Comparison of ENCODE assay signal across 23 mouse cellular contexts in genomic region chr7:116515059-116515458, GRCm38 (mm10). TPM values are rescaled to one million over a fixed set of nuclear protein-coding genes. Genes with fewer than 3 reads are reported as not detected.
A peak's percentile ranks its signal among the peaks of the same experiment; 100 is the strongest.
DNase-seq lines count a peak whose midpoint lies in the region; ATAC-seq and TF ChIP-seq lines count a peak whose summit lies in the region.
"Had no signal": no experiment of that assay in that cellular context is flagged by ENCODE, and none has a peak within 500 bp of the region (broad histone marks: within the 10 kb centered on the region; RNA-seq: fewer than 3 reads in every experiment).

No protein-coding gene starts in this region.

- WGBS in embryonic facial prominence, embryonic 14.5 days = 83% methylated on average over 7 of the region's 7 CpGs
- 94% methylated on average over 7 of the region's 7 CpGs for WGBS in embryonic facial prominence, embryonic 10.5 days
- 67% methylated on average over 7 of the region's 7 CpGs for WGBS in liver, postnatal 0 days (ENCODE audit: insufficient replicate concordance)
- WGBS in liver, embryonic 12.5 days (ENCODE audit: insufficient replicate concordance) = 71% methylated on average over 7 of the region's 7 CpGs
- WGBS in lung, postnatal 0 days = 45% methylated on average over 7 of the region's 7 CpGs
- 94% methylated on average over 7 of the region's 7 CpGs for WGBS in midbrain, embryonic 14.5 days

- H3K36me3 ChIP-seq in embryonic facial prominence, embryonic 14.5 days (ENCODE audit: control insufficient read depth, insufficient read depth, low read length) = no peaks in the 10 kb centered on the region; the same call in 1 of the 2 replicates
- peaks cover 4% of the 10 kb centered on the region; the same call in 1 of the 2 replicates for H3K36me3 ChIP-seq in embryonic facial prominence, embryonic 10.5 days (replicated peaks)
- H3K36me3 ChIP-seq in liver, postnatal 0 days (replicated peaks; ENCODE audit: insufficient read depth, low read length) = no peaks in the 10 kb centered on the region
- no peaks in the 10 kb centered on the region for H3K36me3 ChIP-seq in liver, embryonic 12.5 days
- 0 out of 2 replicates have a peak, but pooled peaks cover 4% of the 10 kb centered on the region for H3K36me3 ChIP-seq in lung, postnatal 0 days (ENCODE audit: insufficient read depth, low read length)
- H3K36me3 ChIP-seq in midbrain, embryonic 14.5 days (ENCODE audit: control insufficient read depth, insufficient read depth, low read length) = peaks cover 5% of the 10 kb centered on the region; the same call in 1 of the 2 replicates
- H3K36me3 ChIP-seq: intestine, embryonic 15.5 days had no signal

- no peak overlapping the region for H3K4me2 ChIP-seq in embryonic facial prominence, embryonic 14.5 days (ENCODE audit: low read depth, low read length)
- peak overlapping the region; percentile 22; the same call in 1 of the 2 replicates for H3K4me2 ChIP-seq in liver, postnatal 0 days (ENCODE audit: low read depth, low read length)
- H3K4me2 ChIP-seq in liver, embryonic 12.5 days = no peak overlapping the region
- no peak overlapping the region for H3K4me2 ChIP-seq in lung, postnatal 0 days (replicated peaks; ENCODE audit: low read depth, low read length)
- no peak overlapping the region for H3K4me2 ChIP-seq in midbrain, embryonic 14.5 days (ENCODE audit: low read length)
- H3K4me2 ChIP-seq: intestine, embryonic 15.5 days; limb, embryonic 13.5 days; neural tube, embryonic 15.5 days had no signal

- H3K27ac ChIP-seq in embryonic facial prominence, embryonic 14.5 days (replicated peaks; ENCODE audit: low read depth, low read length) = peak overlapping the region; percentile 13; the same call in 1 of the 2 replicates
- H3K27ac ChIP-seq in embryonic facial prominence, embryonic 10.5 days (replicated peaks) = no peak overlapping the region
- H3K27ac ChIP-seq in liver, postnatal 0 days (ENCODE audit: low read depth) = 0 out of 2 replicates have a peak overlapping the region, but pooled peaks have one; percentile 48
- H3K27ac ChIP-seq in liver, embryonic 12.5 days = no peak overlapping the region
- peak overlapping the region; percentile 60 for H3K27ac ChIP-seq in lung, postnatal 0 days (ENCODE audit: low read length)
- no peak overlapping the region for H3K27ac ChIP-seq in midbrain, embryonic 14.5 days (replicated peaks; ENCODE audit: low read depth, low read length)
- H3K27ac ChIP-seq: forebrain, embryonic 10.5 days; heart, embryonic 10.5 days; hindbrain, embryonic 10.5 days; intestine, embryonic 15.5 days; layer of hippocampus, adult 2 months; limb, embryonic 13.5 days; neural tube, embryonic 15.5 days had no signal

- no peaks in the 10 kb centered on the region for H3K27me3 ChIP-seq in embryonic facial prominence, embryonic 14.5 days (replicated peaks; ENCODE audit: control insufficient read depth, insufficient read depth, low read length)
- H3K27me3 ChIP-seq in embryonic facial prominence, embryonic 10.5 days (replicated peaks; ENCODE audit: low read depth, poor library complexity, severe bottlenecking) = no peaks in the 10 kb centered on the region
- H3K27me3 ChIP-seq in liver, postnatal 0 days (ENCODE audit: insufficient read depth, low read length) = no peaks in the 10 kb centered on the region
- no peaks in the 10 kb centered on the region for H3K27me3 ChIP-seq in liver, embryonic 12.5 days (replicated peaks)
- H3K27me3 ChIP-seq in lung, postnatal 0 days (replicated peaks; ENCODE audit: insufficient read depth, low read length) = no peaks in the 10 kb centered on the region
- no peaks in the 10 kb centered on the region for H3K27me3 ChIP-seq in midbrain, embryonic 14.5 days (ENCODE audit: control insufficient read depth, insufficient read depth, low read length)
- H3K27me3 ChIP-seq: intestine, embryonic 15.5 days; limb, embryonic 13.5 days; neural tube, embryonic 15.5 days had no signal

- ATAC-seq in embryonic facial prominence, embryonic 14.5 days (ENCODE audit: low read depth) = no peak
- no peak for ATAC-seq in liver, postnatal 0 days
- no peak for ATAC-seq in liver, embryonic 12.5 days
- peak; percentile 68 for ATAC-seq in lung, postnatal 0 days
- ATAC-seq in megakaryocyte progenitor cell, adult 5-6 weeks (replicated peaks; ENCODE audit: poor library complexity) = peak; percentile 41
- no peak for ATAC-seq in midbrain, embryonic 14.5 days (ENCODE audit: low FRiP score, low TSS enrichment)
- ATAC-seq: forebrain, embryonic 16.5 days; hindbrain, embryonic 16.5 days; intestine, embryonic 15.5 days had no signal

- TF ChIP-seq CTCF in liver, postnatal 0 days (IDR thresholded peaks at IDR 0.05; ENCODE audit: low read depth) = no peak
- TF ChIP-seq CTCF in lung, postnatal 0 days (IDR thresholded peaks at IDR 0.05) = no peak

- no peaks in the 10 kb centered on the region for H3K9me3 ChIP-seq in embryonic facial prominence, embryonic 14.5 days (ENCODE audit: control insufficient read depth, low read length)
- no peaks in the 10 kb centered on the region for H3K9me3 ChIP-seq in embryonic facial prominence, embryonic 10.5 days
- H3K9me3 ChIP-seq in liver, postnatal 0 days (ENCODE audit: low read length) = no peaks in the 10 kb centered on the region
- H3K9me3 ChIP-seq in liver, embryonic 12.5 days (replicated peaks) = no peaks in the 10 kb centered on the region
- no peaks in the 10 kb centered on the region for H3K9me3 ChIP-seq in lung, postnatal 0 days (ENCODE audit: low read length)
- no peaks in the 10 kb centered on the region for H3K9me3 ChIP-seq in midbrain, embryonic 14.5 days (ENCODE audit: control insufficient read depth, low read length)
- H3K9me3 ChIP-seq: forebrain, embryonic 10.5 days; heart, embryonic 10.5 days; hindbrain, embryonic 10.5 days; intestine, embryonic 15.5 days; limb, embryonic 13.5 days; neural tube, embryonic 15.5 days had no signal

- no peak overlapping the region for H3K4me3 ChIP-seq in embryonic facial prominence, embryonic 14.5 days (ENCODE audit: low read depth, low read length)
- H3K4me3 ChIP-seq in embryonic facial prominence, embryonic 10.5 days = no peak overlapping the region
- H3K4me3 ChIP-seq in liver, postnatal 0 days (ENCODE audit: low read depth, low read length) = no peak overlapping the region
- no peak overlapping the region for H3K4me3 ChIP-seq in liver, embryonic 12.5 days
- H3K4me3 ChIP-seq in lung, postnatal 0 days (ENCODE audit: low read depth, low read length) = no peak overlapping the region
- H3K4me3 ChIP-seq in midbrain, embryonic 14.5 days (replicated peaks; ENCODE audit: low read depth, low read length) = no peak overlapping the region
- H3K4me3 ChIP-seq: forebrain, embryonic 10.5 days; heart, embryonic 10.5 days; hindbrain, embryonic 10.5 days; intestine, embryonic 15.5 days; layer of hippocampus, adult 2 months; limb, embryonic 13.5 days; neural tube, embryonic 15.5 days had no signal

- H3K9ac ChIP-seq in embryonic facial prominence, embryonic 14.5 days (ENCODE audit: low read depth, low read length) = no peak overlapping the region
- H3K9ac ChIP-seq in liver, postnatal 0 days (replicated peaks) = no peak overlapping the region
- H3K9ac ChIP-seq in liver, embryonic 12.5 days = no peak overlapping the region
- no peak overlapping the region for H3K9ac ChIP-seq in lung, postnatal 0 days (replicated peaks; ENCODE audit: low read depth)
- H3K9ac ChIP-seq in midbrain, embryonic 14.5 days (replicated peaks; ENCODE audit: low read length) = no peak overlapping the region
- H3K9ac ChIP-seq: intestine, embryonic 15.5 days; limb, embryonic 13.5 days; neural tube, embryonic 15.5 days had no signal

- H3K4me1 ChIP-seq in embryonic facial prominence, embryonic 14.5 days (ENCODE audit: control insufficient read depth, insufficient read depth, low read length) = no peaks in the 10 kb centered on the region
- 0 out of 2 replicates have a peak, but pooled peaks cover 8% of the 10 kb centered on the region for H3K4me1 ChIP-seq in embryonic facial prominence, embryonic 10.5 days
- H3K4me1 ChIP-seq in liver, postnatal 0 days (ENCODE audit: insufficient read depth) = no peaks in the 10 kb centered on the region
- H3K4me1 ChIP-seq in liver, embryonic 12.5 days = no peaks in the 10 kb centered on the region
- no peaks in the 10 kb centered on the region; the same call in 1 of the 2 replicates for H3K4me1 ChIP-seq in lung, postnatal 0 days (ENCODE audit: insufficient read depth, low read depth, low read length)
- peaks cover 4% of the 10 kb centered on the region; the same call in 1 of the 2 replicates for H3K4me1 ChIP-seq in midbrain, embryonic 14.5 days (ENCODE audit: control insufficient read depth, insufficient read depth, low read length)
- H3K4me1 ChIP-seq: hindbrain, embryonic 10.5 days; intestine, embryonic 15.5 days had no signal

- TF ChIP-seq EP300 in liver, postnatal 0 days (IDR thresholded peaks at IDR 0.05; ENCODE audit: low read depth) = no peak
- no peak for TF ChIP-seq EP300 in lung, postnatal 0 days (IDR thresholded peaks at IDR 0.05)

- no peak for DNase-seq in embryonic facial prominence, embryonic 14.5 days (ENCODE audit: low spot score)
- DNase-seq in embryonic facial prominence, embryonic 10.5 days (ENCODE audit: low spot score) = no peak
- DNase-seq in liver, postnatal 0 days = no peak
- peak; percentile 53 for DNase-seq in lung, postnatal 0 days (ENCODE audit: low spot score)
- no peak for DNase-seq in midbrain, embryonic 14.5 days
- DNase-seq in kidney, adult 18-20 months = no peak
- DNase-seq: adrenal gland, postnatal 14 days; cerebellum, adult 9-10 months; gastrocnemius, postnatal 36 days; kidney, adult 9 months; kidney, postnatal 25 days; layer of hippocampus, postnatal 36 days had no signal

RNA-seq across cellular contexts. Expression of gene Nucb2, which starts 10.9 kb away (rescaled TPM):
- 28.2 and 32.8 TPM in 2 replicates for polyA plus RNA-seq in embryonic facial prominence, embryonic 14.5 days (2014; fragmentation: Nextera tagmentation; extraction: Ambion mirVana)
- polyA plus RNA-seq in embryonic facial prominence, embryonic 10.5 days (2016; fragmentation: Nextera tagmentation; extraction: Ambion mirVana) = 8.7 and 11.1 TPM in 2 replicates
- polyA plus RNA-seq in liver, postnatal 0 days (2015; fragmentation: Nextera tagmentation; extraction: Ambion mirVana) = 4.9 and 6.2 TPM in 2 replicates
- polyA plus RNA-seq in liver, embryonic 12.5 days (2016; fragmentation: Nextera tagmentation; extraction: Ambion mirVana) = 3.3 and 3.5 TPM in 2 replicates
- polyA plus RNA-seq in lung, postnatal 0 days (2015; fragmentation: Nextera tagmentation; extraction: Ambion mirVana) = 40.3 and 49.9 TPM in 2 replicates
- 93.7 and 123 TPM in 2 replicates for total RNA-seq in megakaryocyte progenitor cell, adult 5-6 weeks (2015)
- total RNA-seq in megakaryocyte progenitor cell, adult 5-6 weeks (2017) = 119 TPM in 2 replicates
- 25.9 and 30.2 TPM in 2 replicates for polyA plus RNA-seq in midbrain, embryonic 14.5 days (2014; fragmentation: Nextera tagmentation; extraction: Ambion mirVana)

Comparison
In these comparisons a context has a peak if more than half of its experiments do, and no peak if none do; other contexts are left out.
1. H3K27ac ChIP-seq: peak in embryonic facial prominence, embryonic 14.5 days (single experiment), liver, postnatal 0 days (single experiment) and lung, postnatal 0 days (single experiment); none in embryonic facial prominence, embryonic 10.5 days (single experiment), liver, embryonic 12.5 days (single experiment) and midbrain, embryonic 14.5 days (single experiment).
2. ATAC-seq: peak in lung, postnatal 0 days (single experiment) and megakaryocyte progenitor cell, adult 5-6 weeks (single experiment); none in embryonic facial prominence, embryonic 14.5 days (single experiment), liver, postnatal 0 days (single experiment), liver, embryonic 12.5 days (single experiment) and midbrain, embryonic 14.5 days (single experiment).